20 mouse cellular contexts compared by ENCODE assay signal in the genomic region with DNA sequence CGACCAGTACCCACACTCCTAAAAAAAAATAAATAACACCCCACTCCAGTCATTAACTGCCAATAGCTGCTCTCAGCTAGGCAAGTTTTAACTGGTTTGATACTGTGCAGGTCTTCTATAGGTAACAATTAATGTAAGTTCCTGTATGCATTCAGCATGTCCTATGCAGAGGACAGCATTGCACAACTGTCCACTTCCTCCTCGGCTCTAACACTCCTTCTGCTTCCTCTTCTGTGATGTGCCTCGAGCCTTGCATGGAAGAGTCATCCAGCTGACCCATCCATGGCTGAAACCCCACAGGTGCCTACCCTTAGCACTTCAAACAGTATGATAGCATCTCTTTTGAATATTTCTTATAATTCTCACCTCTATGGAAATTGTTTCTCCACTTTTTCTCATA.
DNase-seq lines count a peak whose midpoint lies in the region; ATAC-seq and TF ChIP-seq lines count a peak whose summit lies in the region.
"Had no signal": no experiment of that assay in that cellular context is flagged by ENCODE, and none has a peak within 500 bp of the region (broad histone marks: within the 10 kb centered on the region; RNA-seq: fewer than 3 reads in every experiment).

No protein-coding gene starts in this region.

- TF ChIP-seq EP300 in liver, postnatal 0 days (IDR thresholded peaks at IDR 0.05; ENCODE audit: low read depth): no peak

- no peak overlapping the region for H3K4me2 ChIP-seq in liver, postnatal 0 days (ENCODE audit: low read depth, low read length)
- H3K4me2 ChIP-seq: embryonic facial prominence, embryonic 12.5 days; forebrain, embryonic 15.5 days; hindbrain, embryonic 13.5 days had no signal

- no peak for ATAC-seq in liver, postnatal 0 days
- ATAC-seq in common myeloid progenitor, adult 5-6 weeks (replicated peaks; ENCODE audit: low read depth, poor library complexity, severe bottlenecking): peak; percentile 52; the same call in 1 of the 2 replicates
- ATAC-seq in megakaryocyte progenitor cell, adult 5-6 weeks (replicated peaks; ENCODE audit: poor library complexity): peak; percentile 85
- ATAC-seq: activated CD4-positive, CD25-positive, alpha-beta regulatory T cell, adult 4 months; forebrain, embryonic 15.5 days; hindbrain, postnatal 0 days; Patski had no signal

- DNase-seq in liver, adult 2 months (ENCODE audit: extremely low read depth, low read depth, low spot score): peak; percentile 12
- DNase-seq in liver, postnatal 0 days: no peak
- no peak for DNase-seq in gastrocnemius, adult 18-20 months (ENCODE audit: low spot score)
- DNase-seq in heart, postnatal 4 days: no peak
- DNase-seq: adrenal gland, postnatal 14 days; cerebellum, adult 11 months; cerebellum, adult 8-10 months; cerebellum, postnatal 14 days; gastrocnemius, postnatal 14 days; heart, postnatal 10 days had no signal

- H3K79me2 ChIP-seq in liver, adult 2 months (ENCODE audit: control insufficient read depth, insufficient read depth, low read length): no peaks in the 10 kb centered on the region

- H3K9ac ChIP-seq in liver, adult 2 months (ENCODE audit: low read depth, low read length): no peak overlapping the region
- H3K9ac ChIP-seq in liver, postnatal 0 days (replicated peaks): no peak overlapping the region
- H3K9ac ChIP-seq: embryonic facial prominence, embryonic 12.5 days; forebrain, embryonic 15.5 days; hindbrain, embryonic 13.5 days had no signal

- no peaks in the 10 kb centered on the region for H3K4me1 ChIP-seq in liver, adult 2 months (ENCODE audit: control insufficient read depth, insufficient read depth, low read length)
- H3K4me1 ChIP-seq in liver, postnatal 0 days (ENCODE audit: insufficient read depth): no peaks in the 10 kb centered on the region
- peaks cover 9% of the 10 kb centered on the region for H3K4me1 ChIP-seq in bone marrow macrophage, adult 2 months (ENCODE audit: control insufficient read depth, insufficient read depth, low read length)
- H3K4me1 ChIP-seq: embryonic facial prominence, embryonic 12.5 days; heart, embryonic 10.5 days; hindbrain, embryonic 13.5 days had no signal

- no peaks in the 10 kb centered on the region for H3K36me3 ChIP-seq in liver, adult 2 months (ENCODE audit: control insufficient read depth, insufficient read depth, low read length)
- H3K36me3 ChIP-seq in liver, postnatal 0 days (replicated peaks; ENCODE audit: insufficient read depth, low read length): no peaks in the 10 kb centered on the region
- H3K36me3 ChIP-seq: embryonic facial prominence, embryonic 12.5 days; forebrain, embryonic 15.5 days; heart, embryonic 10.5 days; hindbrain, embryonic 13.5 days had no signal

- H3K27me3 ChIP-seq in liver, adult 2 months (ENCODE audit: control insufficient read depth, insufficient read depth, low read length): no peaks in the 10 kb centered on the region
- no peaks in the 10 kb centered on the region for H3K27me3 ChIP-seq in liver, postnatal 0 days (ENCODE audit: insufficient read depth, low read length)
- H3K27me3 ChIP-seq: embryonic facial prominence, embryonic 12.5 days; forebrain, embryonic 15.5 days had no signal

- TF ChIP-seq POLR2A in liver, adult 2 months (IDR thresholded peaks at IDR 0.05; ENCODE audit: extremely low read depth, insufficient read depth, low read length): no peak
- TF ChIP-seq POLR2A in bone marrow macrophage, adult 2 months (IDR thresholded peaks at IDR 0.05; ENCODE audit: borderline replicate concordance, low read depth, low read length): no peak

- H3K9me3 ChIP-seq in liver, postnatal 0 days (ENCODE audit: low read length): no peaks in the 10 kb centered on the region
- H3K9me3 ChIP-seq: embryonic facial prominence, embryonic 12.5 days; forebrain, embryonic 15.5 days; heart, embryonic 10.5 days; hindbrain, embryonic 13.5 days had no signal

- H3K27ac ChIP-seq in liver, adult 2 months (replicated peaks; ENCODE audit: insufficient read depth, low read depth, low read length): no peak overlapping the region
- H3K27ac ChIP-seq in liver, postnatal 0 days (ENCODE audit: low read depth): no peak overlapping the region
- 0 out of 2 replicates have a peak overlapping the region, but pooled peaks have one; percentile 20 for H3K27ac ChIP-seq in bone marrow macrophage, adult 2 months (ENCODE audit: insufficient read depth, low read depth, low read length)
- H3K27ac ChIP-seq: embryonic facial prominence, embryonic 12.5 days; forebrain, embryonic 15.5 days; heart, embryonic 10.5 days; hindbrain, embryonic 13.5 days; hindbrain, postnatal 0 days had no signal

- WGBS in liver, adult 2 months: 62% methylated on average over 3 of the region's 3 CpGs
- WGBS in liver, postnatal 0 days (ENCODE audit: insufficient replicate concordance): 49% methylated on average over 3 of the region's 3 CpGs

- no peak for TF ChIP-seq CTCF in liver, adult 2 months (IDR thresholded peaks at IDR 0.05; ENCODE audit: low read depth, low read length)
- TF ChIP-seq CTCF in liver, postnatal 0 days (IDR thresholded peaks at IDR 0.05; ENCODE audit: low read depth): no peak
- no peak for TF ChIP-seq CTCF in bone marrow macrophage, adult 2 months (IDR thresholded peaks at IDR 0.05; ENCODE audit: low read depth, low read length)

- H3K4me3 ChIP-seq in liver, adult 2 months (ENCODE audit: insufficient read depth, low read depth, low read length): no peak overlapping the region
- no peak overlapping the region for H3K4me3 ChIP-seq in liver, postnatal 0 days (ENCODE audit: low read depth, low read length)
- no peak overlapping the region for H3K4me3 ChIP-seq in bone marrow macrophage, adult 2 months (ENCODE audit: insufficient read depth, low read length)
- H3K4me3 ChIP-seq: embryonic facial prominence, embryonic 12.5 days; forebrain, embryonic 15.5 days; heart, embryonic 10.5 days; hindbrain, embryonic 13.5 days had no signal
